Mouse (Mus musculus) cerebellum, postnatal 36 days (tissue): ENCODE measurements around the gene Gfra1.

Source experiments
- DNase-seq, 2 experiments: peaks; one replicate each; pipeline ENCODE4 v3.0.0; 2021 to 2022; ENCODE audit warnings: mixed read lengths in 2 of 2

The Gfra1 gene

DNA sequence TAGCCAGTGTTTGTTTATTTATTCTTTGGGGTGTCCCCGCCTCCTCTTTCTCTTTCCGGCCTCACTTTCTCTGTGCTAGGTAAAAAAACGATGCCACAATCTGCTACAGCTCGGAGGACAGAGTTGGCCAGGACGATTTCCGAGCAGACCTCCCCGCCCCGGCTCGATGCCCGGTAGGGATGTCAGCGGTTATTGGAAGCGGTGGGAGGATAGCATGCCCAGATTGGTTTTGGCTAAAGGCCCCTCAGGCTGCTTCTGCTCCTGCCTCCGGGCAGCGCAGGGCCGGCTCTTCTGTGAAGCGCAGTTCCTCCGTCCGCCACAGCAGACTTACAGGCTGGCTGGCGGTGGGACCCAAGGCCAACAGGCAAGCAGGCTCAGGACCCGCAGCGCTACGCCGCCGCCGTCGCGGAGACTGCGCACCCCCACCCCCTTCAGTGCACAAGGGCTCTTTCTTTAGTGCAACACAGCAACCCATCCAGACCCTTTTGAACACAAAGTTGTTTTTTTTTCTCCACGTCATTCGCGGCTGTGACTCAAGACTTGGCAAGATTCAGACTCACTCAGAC is at the start of gene Gfra1:
TSS of gene Gfra1 (minus strand) at position 414 of the 566 bp plus-strand sequence.
- DNase-seq = peak; percentile 22

- DNase-seq = no peak
These were observed 44.3 kb upstream of the Gfra1 start for GRCm38 (mm10) chr19:58500049-58500448.

GRCm38 (mm10) chr19:58499420-58499966 is 43.8 kb upstream of the Gfra1 start:
- no peak for DNase-seq

GRCm38 (mm10) chr19:58497106-58497505 is 41.4 kb upstream of the Gfra1 start:
- DNase-seq = no peak

GRCm38 (mm10) chr19:58486686-58487085 is 31.0 kb upstream of the Gfra1 start:
- DNase-seq = no peak

DNA sequence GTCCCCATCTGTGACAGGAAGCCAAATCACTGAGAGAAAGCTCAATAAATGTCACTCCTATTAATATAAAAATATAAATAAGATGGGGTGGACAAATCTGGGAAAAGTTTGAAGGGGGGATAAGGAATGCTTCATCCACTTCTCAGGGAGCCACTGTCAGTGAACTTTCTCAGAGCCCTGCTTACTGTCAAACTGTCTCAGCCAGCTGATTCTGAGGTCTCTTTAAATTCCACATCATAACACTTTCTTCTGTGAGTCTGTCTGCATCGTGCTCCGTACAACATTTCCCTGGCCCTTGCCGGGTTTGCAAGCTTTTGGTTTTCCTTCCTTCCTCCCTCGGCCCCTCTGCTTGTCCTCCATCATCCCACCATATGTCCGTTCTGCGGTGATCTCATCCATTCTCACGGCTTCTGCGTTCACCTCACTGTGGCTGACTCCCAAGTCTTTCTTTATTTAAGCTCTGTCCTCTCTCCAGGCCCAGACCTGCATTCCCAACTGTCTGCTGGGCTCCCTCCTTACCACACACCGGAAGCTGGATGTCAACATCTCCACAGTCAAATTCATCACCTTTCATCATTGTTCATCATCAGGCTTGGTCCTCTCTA is 26.8 kb upstream of the Gfra1 start:
- no peak for DNase-seq

DNA sequence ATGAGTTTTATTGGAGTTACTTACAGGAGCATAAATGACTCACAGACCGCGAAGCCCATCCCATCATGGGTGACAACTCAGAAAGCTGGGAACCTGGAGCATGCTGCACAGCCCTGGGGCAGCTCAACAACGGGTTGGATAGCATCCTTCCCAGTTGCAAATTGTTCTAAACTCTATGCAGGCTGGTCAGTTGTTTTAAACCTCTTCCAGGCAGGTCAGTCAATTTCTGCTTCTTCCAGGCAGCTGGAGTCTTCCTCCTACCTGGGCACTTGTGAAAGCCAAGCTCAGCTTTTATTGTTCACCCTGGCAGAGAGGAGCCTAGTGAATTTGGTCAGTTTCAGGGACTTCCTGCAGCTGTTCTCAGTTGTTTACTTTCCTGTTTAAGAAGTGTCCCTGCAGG is 18.5 kb upstream of the Gfra1 start:
- no peak for DNase-seq

- DNase-seq = peak; percentile 81 to 86
These were observed 13.7 kb upstream of the Gfra1 start for GRCm38 (mm10) chr19:58469421-58469820.

DNA sequence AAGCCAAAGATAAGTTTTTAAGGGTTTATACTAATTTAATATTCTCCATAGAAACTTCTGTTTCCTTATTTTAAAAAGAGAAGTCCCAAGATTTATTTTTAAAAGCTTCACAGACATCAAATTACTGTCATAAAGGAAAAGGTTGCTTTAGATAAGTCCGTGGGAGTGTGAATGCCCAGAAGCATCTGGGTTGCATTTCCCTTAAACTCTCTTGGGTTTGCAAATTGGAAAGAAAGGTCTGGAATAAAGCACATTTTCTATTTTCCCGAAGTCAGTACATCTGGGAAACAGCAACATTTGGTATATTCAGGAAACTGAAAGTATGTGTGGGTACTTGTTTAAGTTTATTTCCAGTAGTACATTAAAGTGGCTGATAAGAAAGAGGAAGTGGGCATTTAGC is 12.6 kb upstream of the Gfra1 start:
- no peak for DNase-seq

GRCm38 (mm10) chr19:58463755-58464154 is 8.0 kb upstream of the Gfra1 start:
- no peak for DNase-seq

- DNase-seq = no peak
These were observed 4.8 kb upstream of the Gfra1 start for GRCm38 (mm10) chr19:58460361-58461022.

DNA sequence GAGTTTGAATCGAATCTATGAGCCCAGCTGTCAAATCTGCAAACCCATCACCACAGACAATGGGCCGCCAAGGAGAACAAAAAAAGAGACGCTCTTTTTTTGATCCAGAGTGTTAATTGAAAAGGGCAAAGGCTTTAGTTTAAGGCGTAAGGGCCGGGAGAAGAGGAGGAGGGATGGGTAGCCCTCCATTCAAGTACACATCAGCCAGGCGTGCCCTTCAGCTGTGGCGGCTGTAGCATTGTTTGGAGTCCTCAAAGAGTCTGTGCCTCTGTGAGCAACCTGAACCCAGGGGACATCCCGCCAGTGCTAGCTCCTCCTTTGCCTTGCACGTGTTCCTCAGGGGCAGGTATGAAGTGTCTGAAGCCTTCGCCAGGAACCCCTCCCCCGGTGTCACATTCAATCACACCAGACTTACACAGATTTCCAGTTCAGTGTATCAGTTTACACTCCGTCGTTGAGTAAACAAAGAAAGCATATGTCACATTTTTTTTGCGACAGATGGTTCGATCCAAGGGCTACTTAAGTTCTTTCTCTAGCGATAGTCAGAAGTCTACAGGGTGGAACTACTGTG is 867 bp upstream of the Gfra1 start:
- no peak for DNase-seq

DNA sequence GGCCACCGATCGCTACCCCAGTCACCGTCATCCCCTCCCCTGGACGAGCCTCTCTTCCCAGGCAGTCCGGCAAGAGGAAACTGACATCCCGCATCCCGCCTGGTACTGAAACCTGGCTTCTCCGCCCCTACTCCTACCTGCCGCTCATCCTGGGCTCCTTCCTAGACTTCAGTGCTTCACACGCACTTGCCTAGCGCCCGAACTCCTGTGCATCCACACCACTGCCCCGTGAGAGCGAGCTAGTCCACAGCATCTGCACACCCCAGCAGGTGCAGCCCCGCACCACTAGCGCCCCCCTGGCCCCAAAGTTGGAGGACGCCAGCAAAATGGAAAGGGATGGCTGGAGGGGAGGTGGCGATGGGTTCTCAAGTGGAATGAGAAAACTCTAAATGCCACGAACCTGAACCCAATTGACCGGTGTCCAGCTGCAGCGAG is 631 bp downstream of the Gfra1 start:
- peak in 1 of 2 experiments; percentile 12 for DNase-seq

DNA sequence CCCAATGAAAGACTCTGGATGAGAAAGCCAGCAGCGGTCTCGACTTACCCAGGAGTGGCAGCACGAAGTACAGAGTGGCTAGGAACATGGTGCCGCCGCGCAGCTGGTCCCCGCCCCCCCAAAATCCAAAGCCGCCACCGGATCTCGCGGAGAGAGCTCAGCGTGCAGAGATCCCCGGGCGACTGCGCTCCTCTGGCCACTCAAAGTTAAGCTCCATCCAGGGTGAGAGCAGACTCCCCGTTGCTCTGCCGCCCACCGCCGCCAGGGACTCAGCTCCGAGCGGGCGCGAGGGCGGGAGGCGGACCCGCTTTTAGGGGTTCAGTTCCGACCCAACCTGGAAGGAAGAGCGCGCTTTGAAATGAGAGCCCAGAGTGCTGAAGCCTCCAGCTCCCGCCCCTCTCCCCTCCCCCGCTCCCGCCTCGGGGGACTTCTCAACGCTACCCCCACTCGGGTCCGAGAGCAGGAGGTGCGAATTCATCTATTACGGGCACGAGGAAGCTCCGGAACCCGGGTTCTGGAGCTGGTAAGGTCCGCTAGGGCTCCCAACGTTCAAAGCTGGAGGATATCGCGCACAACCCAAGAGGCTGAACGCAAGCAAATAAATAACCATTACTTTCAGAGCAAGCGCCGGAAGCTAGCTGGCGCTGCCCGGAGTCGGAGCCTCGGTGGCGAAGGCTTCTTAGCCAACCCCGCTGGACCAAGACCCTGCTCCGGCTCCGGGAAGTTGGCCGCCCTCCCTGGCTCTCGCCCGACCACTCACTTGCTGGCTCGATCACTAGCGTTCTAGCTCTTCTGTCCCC is 1.2 kb downstream of the Gfra1 start:
- DNase-seq = peak; percentile 15 to 24

GRCm38 (mm10) chr19:58453581-58453980 is 2.1 kb downstream of the Gfra1 start:
- no peak for DNase-seq

DNA sequence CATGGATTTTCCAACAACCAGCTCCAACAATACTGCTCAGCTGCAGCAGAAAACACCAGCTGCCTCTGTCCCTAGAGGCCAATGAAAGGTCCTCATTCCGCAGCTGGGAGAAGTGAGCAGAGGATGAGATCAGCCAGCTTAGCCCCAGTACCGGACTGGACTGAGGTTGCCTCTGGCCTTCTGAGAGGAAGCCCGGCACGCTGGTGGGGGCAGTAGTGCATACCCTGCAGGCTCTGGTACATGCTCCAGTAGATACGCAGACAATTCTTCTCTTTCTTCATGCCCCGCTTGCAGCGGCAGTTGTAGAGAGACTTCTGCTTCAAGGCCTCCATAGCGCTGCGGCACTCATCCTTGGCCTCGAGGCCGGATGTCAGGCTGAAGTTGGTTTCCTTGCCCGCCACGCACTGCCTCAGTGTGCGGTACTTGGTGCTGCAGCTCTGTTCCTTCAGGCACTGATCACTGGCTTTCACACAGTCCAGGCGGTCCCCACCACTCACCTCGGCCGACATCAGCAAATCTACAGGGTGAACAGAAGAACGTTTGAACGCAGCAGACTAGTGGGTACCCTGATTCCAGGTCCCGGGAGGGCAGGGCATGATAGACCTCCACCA is 2.7 kb downstream of the Gfra1 start:
- no peak for DNase-seq

DNA sequence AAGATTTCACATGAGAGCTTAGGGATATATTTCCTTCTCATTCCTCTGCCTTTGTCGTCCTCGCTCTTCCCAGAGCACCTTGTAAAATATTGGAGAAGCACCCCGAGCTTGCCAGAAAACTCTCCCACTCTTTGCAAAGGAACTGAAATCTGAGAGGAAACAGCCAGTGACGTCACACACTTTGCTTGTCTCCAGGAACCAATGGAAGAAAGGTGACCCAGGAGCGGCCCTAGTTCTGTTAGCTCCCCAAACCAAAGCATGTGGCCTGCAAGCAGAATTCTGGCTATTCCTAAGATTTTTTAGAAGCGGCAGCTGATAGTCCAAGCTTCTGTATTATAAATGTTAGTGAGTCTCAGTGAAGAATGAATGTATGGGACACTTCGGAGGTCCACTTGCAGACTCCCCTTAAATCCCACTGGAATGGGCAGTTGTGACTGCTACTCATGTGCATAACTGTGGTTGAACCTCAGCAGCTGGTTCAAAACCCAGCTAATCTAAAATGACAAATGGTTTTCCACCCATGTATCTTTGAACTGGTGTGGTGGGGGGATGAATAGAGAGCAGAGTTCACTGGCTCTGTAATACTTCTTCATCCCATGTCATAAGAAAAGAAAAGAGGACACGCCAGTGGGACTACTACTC is 3.4 kb downstream of the Gfra1 start:
- DNase-seq = no peak

GRCm38 (mm10) chr19:58451323-58451722 is 4.4 kb downstream of the Gfra1 start:
- DNase-seq = no peak

GRCm38 (mm10) chr19:58450716-58451115 is 5.0 kb downstream of the Gfra1 start:
- no peak for DNase-seq

DNA sequence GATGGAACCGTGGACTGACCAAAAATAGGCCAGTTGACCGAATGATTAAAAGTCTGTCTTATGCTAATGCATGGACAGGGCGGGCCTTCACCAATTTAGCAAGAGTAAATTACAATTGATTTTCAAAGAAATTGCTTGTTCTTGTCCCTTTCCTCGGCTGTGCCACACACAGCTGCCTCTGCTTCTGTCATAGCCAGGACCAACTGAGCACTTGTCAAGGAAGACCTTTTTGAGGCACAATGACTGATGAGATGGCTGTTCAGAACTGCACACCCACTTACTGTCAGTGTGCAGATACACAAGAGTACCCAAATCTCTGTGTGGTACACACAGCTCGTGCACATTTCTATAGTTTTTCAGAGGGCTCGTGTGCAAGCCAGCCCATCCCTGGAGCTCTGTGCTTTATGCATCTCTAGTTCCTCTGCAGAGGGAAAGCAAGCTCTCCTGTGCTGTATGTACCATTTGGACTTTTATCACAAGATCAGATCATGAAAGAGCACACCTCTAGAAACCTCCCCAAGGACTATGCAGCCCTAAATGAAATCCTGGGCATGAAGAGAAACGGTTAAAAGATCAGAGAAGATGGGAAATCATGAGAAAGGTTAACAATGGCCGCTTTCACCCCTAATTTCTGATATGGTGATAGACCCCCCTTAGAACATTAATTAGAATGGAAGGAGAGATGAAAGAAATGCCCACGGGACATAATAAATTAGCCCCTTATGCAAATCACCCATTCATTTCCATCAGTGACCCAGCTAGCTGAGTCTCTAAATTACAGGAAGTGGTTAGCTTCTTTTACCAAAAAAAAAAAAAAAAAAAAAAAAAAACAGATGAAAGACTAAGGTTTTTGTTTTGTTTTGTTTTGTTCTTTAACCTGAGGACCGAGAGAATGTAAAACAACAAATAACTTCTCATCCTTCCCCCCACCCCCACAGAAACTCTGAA is 12.7 kb downstream of the Gfra1 start:
- no peak for DNase-seq

DNA sequence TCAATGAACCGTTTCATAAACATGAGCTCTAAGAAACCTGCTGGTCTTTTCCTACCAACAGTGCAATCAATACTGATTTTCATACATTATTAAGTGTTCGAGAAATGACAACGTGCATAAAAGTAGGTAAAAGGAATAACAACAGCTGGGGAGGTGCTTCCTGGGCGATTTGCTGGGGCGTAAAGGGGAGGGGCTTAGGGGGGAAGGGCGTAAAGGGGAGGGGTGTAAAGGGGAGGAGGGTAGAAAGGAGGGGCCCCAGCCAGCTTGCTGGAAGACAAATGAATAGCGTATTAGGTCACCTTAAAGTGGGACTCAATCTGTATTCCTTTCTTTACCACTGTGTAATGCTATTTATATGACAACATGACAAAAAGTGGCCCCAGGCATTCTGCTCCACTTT is 13.9 kb downstream of the Gfra1 start:
- DNase-seq = no peak
